Comparison of ENCODE assay signal across 7 mouse cellular contexts in genomic region chr9:107645577-107645976, GRCm38 (mm10). TPM values are rescaled to one million over a fixed set of nuclear protein-coding genes. Genes with fewer than 3 reads are reported as not detected.
A peak's percentile ranks its signal among the peaks of the same experiment; 100 is the strongest.
DNase-seq lines count a peak whose midpoint lies in the region; ATAC-seq lines count a peak whose summit lies in the region.

No protein-coding gene starts in this region.

- peak; percentile 73 for ATAC-seq in erythroblast, adult 5-6 weeks (replicated peaks; ENCODE audit: low FRiP score, poor library complexity, severe bottlenecking)
- ATAC-seq in megakaryocyte, adult 5-6 weeks (ENCODE audit: poor library complexity, severe bottlenecking) = peak; percentile 68

- DNase-seq in MN1 (ENCODE audit: low spot score) = peak; percentile 81
- peak; percentile 70 for DNase-seq in c-Kit-negative CD71-positive TER-119-positive erythroid progenitor cells, embryonic 14.5 days (ENCODE audit: low read depth, low spot score)
- peak; percentile 87 for DNase-seq in heart, postnatal 4 days
- DNase-seq in layer of hippocampus, postnatal 14 days (ENCODE audit: low spot score in 2 of 2) = peak; percentile 70 to 84
- peak; percentile 79 to 83 for DNase-seq in right cerebral cortex, adult 2 months (ENCODE audit: low spot score in 2 of 2)

RNA-seq across cellular contexts. Expression of gene Gnai2, which starts 10.4 kb away (rescaled TPM):
- 183 and 189 TPM in 2 replicates for total RNA-seq in erythroblast, adult 5-6 weeks (2015; ENCODE audit: low replicate concordance)
- total RNA-seq in erythroblast, adult 5-6 weeks (2017; ENCODE audit: low replicate concordance) = 162 and 183 TPM in 2 replicates
- total RNA-seq in heart, postnatal 4 days (2021) = 100 to 1,000 TPM; 462 to 469 TPM
- 100 to 1,000 TPM; 215 to 224 TPM for total RNA-seq in layer of hippocampus, postnatal 14 days (2021)
- total RNA-seq in megakaryocyte, adult 5-6 weeks (2015) = 749 and 768 TPM in 2 replicates
- 859 and 871 TPM in 2 replicates for total RNA-seq in megakaryocyte, adult 5-6 weeks (2017)

RNA-seq across cellular contexts. Expression of gene Slc38a3, which starts 23.8 kb away (rescaled TPM):
- total RNA-seq in erythroblast, adult 5-6 weeks (2015; ENCODE audit: low replicate concordance) = not detected in 2 replicates
- total RNA-seq in erythroblast, adult 5-6 weeks (2017; ENCODE audit: low replicate concordance) = not detected in 2 replicates
- total RNA-seq in heart, postnatal 4 days (2021) = 1 to 10 TPM; 8.0 to 8.1 TPM
- total RNA-seq in layer of hippocampus, postnatal 14 days (2021) = 10 to 100 TPM; 83.3 to 98.4 TPM
- not detected in 2 replicates for total RNA-seq in megakaryocyte, adult 5-6 weeks (2015)
- total RNA-seq in megakaryocyte, adult 5-6 weeks (2017) = not detected in 2 replicates

RNA-seq across cellular contexts. Expression of gene Gnat1, which starts 33.9 kb away (rescaled TPM):
- total RNA-seq in erythroblast, adult 5-6 weeks (2015; ENCODE audit: low replicate concordance) = not detected in 2 replicates
- total RNA-seq in erythroblast, adult 5-6 weeks (2017; ENCODE audit: low replicate concordance) = not detected in 2 replicates
- total RNA-seq in heart, postnatal 4 days (2021) = not detected
- under 1 TPM in 1 of 2 experiments, not detected in 1; 0.60 TPM for total RNA-seq in layer of hippocampus, postnatal 14 days (2021)
- not detected in 2 replicates for total RNA-seq in megakaryocyte, adult 5-6 weeks (2015)
- not detected in 2 replicates for total RNA-seq in megakaryocyte, adult 5-6 weeks (2017)

RNA-seq across cellular contexts. Expression of gene Sema3b, which starts 36.5 kb away (rescaled TPM):
- not detected in 2 replicates for total RNA-seq in erythroblast, adult 5-6 weeks (2015; ENCODE audit: low replicate concordance)
- not detected in 2 replicates for total RNA-seq in erythroblast, adult 5-6 weeks (2017; ENCODE audit: low replicate concordance)
- 10 to 100 TPM; 16.2 to 18.8 TPM for total RNA-seq in heart, postnatal 4 days (2021)
- total RNA-seq in layer of hippocampus, postnatal 14 days (2021) = 1 to 10 TPM; 2.0 to 4.9 TPM
- total RNA-seq in megakaryocyte, adult 5-6 weeks (2015) = not detected in 2 replicates
- total RNA-seq in megakaryocyte, adult 5-6 weeks (2017) = 0.08 TPM in 1 of 2 replicates, not detected in the other

RNA-seq across cellular contexts. Expression of gene Ifrd2, which starts 58.1 kb away (rescaled TPM):
- total RNA-seq in erythroblast, adult 5-6 weeks (2015; ENCODE audit: low replicate concordance) = 207 and 270 TPM in 2 replicates
- total RNA-seq in erythroblast, adult 5-6 weeks (2017; ENCODE audit: low replicate concordance) = 204 and 217 TPM in 2 replicates
- total RNA-seq in heart, postnatal 4 days (2021) = 10 to 100 TPM; 41.6 to 44.4 TPM
- total RNA-seq in layer of hippocampus, postnatal 14 days (2021) = 10 to 100 TPM; 12.1 to 13.0 TPM
- 6.8 and 11.1 TPM in 2 replicates for total RNA-seq in megakaryocyte, adult 5-6 weeks (2015)
- 8.7 and 9.9 TPM in 2 replicates for total RNA-seq in megakaryocyte, adult 5-6 weeks (2017)

Comparison
In these comparisons a context has a peak if more than half of its experiments do, and no peak if none do; other contexts are left out.
1. Peak in every context shown above with its lines: DNase-seq and ATAC-seq.
2. RNA of gene Slc38a3, which starts 23.8 kb away (total RNA-seq): 83.3 to 98.4 TPM in layer of hippocampus, postnatal 14 days; 8.0 to 8.1 TPM in heart, postnatal 4 days, not detected in erythroblast, adult 5-6 weeks and not detected in megakaryocyte, adult 5-6 weeks; every median in the first group is over 4 times any median in the second.